Mouse (Mus musculus) megakaryocyte, embryonic 14.5 days (primary cell): ENCODE results near the gene Cdc42se1.

Experiments used
- FLI1 ChIP-seq: IDR thresholded peaks from 2 replicates; pipeline ENCODE4 v1.6.1; 2012; ENCODE audit warnings: low read length, inconsistent platforms, mixed read lengths
- GATA1 ChIP-seq: IDR thresholded peaks from 3 replicates; pipeline ENCODE4 v1.6.1; 2012; ENCODE audit warnings: mixed read lengths, low read length, inconsistent platforms, borderline replicate concordance

- TF ChIP-seq GATA1 = no peak
- no peak for TF ChIP-seq FLI1
These were observed 4.9 kb downstream of the Cdc42se1 start for GRCm38 (mm10) chr3:95233303-95233980.
